Mouse (Mus musculus): ENCODE measurements around the gene Dhh.
A peak's percentile ranks its signal among the peaks of the same experiment; 100 is the strongest.

The Dhh gene

DNA sequence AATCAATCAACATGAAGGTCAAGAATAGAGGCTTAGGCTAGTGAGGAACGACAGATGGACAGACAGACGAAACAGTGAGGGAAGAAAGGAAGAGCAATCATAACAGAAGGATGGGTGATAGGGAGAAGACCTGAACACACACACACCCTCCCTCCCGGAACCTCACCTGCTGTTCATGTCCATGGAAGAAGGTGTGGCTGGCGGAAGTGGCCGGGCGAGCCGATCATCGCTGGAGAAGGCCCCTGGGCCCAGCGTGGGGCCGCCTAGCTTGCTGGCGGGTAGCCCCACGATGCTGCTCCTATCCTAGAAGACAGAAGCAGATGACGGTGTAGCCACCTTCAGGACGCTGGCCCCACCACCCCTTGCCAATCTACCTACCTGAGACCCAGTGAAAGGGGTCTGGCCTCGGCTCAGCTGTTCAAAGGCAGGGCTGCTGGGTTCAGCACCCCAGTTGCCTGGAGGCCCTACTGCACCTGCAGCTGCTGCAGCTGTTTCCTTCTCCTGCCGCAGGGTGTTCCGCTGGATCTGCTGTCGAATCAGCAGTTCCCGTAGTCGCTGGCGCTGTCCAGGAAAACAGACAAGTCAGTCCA, 47.0 kb downstream of the Dhh start:
- no peak for DNase-seq (ENCODE audit: low read depth, low spot score)

GRCm38 (mm10) chr15:98850668-98851067, 47.7 kb downstream of the Dhh start:
- DNase-seq (ENCODE audit: low read depth, low spot score), result peak; percentile 56

DNA sequence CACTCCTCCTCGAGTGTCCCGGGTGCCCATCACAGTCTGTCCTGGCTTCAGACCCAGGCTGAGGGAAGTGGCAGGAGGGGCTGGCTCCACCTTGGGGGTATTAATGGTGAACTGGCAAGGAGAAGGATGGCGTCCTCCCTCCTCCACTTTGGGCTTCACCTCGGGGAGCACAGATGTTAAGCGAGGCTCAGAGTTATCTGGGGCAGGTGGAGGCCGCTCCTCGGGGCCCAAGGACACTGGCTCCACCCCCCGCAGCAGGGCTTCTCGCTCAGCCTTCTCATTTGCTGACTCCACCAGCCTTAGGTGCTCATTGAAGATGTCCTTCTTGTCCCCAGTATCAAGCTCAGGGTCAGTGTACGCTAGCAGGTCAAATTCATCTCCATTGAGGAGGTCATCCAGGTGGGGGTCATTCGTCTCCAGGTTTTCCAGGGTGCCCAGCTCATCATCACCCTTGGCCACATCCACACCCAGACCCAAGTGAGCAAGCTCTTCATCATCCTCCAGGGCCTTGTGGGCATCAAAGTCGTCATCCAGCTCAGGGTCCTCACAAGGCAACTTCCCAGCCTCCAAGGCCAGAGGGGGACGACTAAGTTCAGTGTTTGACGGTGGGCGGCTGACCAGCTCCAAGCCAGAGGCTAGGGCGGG, 48.3 kb downstream of the Dhh start:
- no peak for DNase-seq (ENCODE audit: low read depth, low spot score)

DNA sequence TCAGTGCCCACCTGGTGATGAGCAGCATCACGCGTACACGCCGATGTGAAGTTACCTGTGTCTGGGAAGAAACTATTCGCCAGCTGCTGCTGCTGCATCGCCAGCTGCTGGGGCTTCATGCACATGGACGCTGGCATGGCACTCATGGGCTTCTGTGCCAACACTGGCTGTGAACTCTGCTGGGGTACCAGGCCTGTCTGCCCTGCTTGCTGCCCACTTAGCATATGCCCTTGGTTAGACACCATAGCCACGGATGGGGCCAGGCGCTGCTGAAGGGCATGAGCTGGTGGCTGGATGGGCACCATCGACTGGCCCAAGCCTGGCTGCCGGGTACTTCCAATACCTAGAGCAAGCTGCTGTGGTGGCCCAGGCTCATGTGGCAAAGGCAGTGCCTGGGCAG, 49.2 kb downstream of the Dhh start:
- DNase-seq (ENCODE audit: low read depth, low spot score), result no peak

- DNase-seq (ENCODE audit: low read depth, low spot score), result no peak
These were observed 52.2 kb downstream of the Dhh start for GRCm38 (mm10) chr15:98846140-98846539.

DNA sequence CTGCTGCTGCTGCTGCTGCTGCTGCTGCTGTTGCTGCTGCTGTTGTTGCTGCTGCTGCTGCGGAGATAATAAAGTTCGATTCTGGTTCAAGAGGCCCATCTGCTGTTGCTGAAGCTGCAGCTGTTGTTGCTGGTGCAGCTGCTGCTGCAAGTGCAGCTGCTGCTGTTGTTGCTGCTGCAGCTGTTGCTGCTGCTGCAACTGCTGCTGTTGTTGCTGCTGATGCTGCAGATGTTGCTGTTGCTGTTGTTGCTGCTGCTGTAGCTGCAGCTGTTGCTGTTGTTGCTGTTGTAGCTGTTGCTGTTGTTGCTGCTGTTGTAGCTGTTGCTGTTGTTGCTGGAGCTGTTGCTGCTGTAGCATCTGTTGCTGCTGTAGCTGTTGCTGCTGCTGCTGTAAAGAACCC, 53.2 kb downstream of the Dhh start:
- DNase-seq (ENCODE audit: low read depth, low spot score), result no peak

GRCm38 (mm10) chr15:98843595-98844223, 54.6 kb downstream of the Dhh start:
- no peak for DNase-seq (ENCODE audit: low read depth, low spot score)

All from brain, adult 2 months (tissue).